Mouse (Mus musculus) liver, adult 2 months (tissue): ENCODE measurements around the gene Bmp2k. TPM values are rescaled to one million over a fixed set of nuclear protein-coding genes. Genes with fewer than 3 reads are reported as not detected.

ENCODE experiments used
- DNase-seq: peaks from one replicate; pipeline ENCODE4 v3.0.0-alpha.2; 2011; ENCODE audit warnings: low read depth, low spot score; ENCODE audit errors: extremely low read depth
- H3K27ac ChIP-seq: fragments of 200-500 bp; replicated peaks from 2 replicates; pipeline ENCODE4 v1.5.1; 2012; ENCODE audit warnings: low read depth, mild to moderate bottlenecking, control low read depth, inconsistent platforms, low read length; ENCODE audit not compliant: insufficient read depth
- H3K27me3 ChIP-seq: fragments of 200-500 bp; 2 replicates; pipeline ENCODE4 v1.6.1; 2012; ENCODE audit warnings: mild to moderate bottlenecking, moderate library complexity, low read length, inconsistent platforms; ENCODE audit not compliant: control insufficient read depth, insufficient read depth
- H3K36me3 ChIP-seq: fragments of 200-500 bp; 2 replicates; pipeline ENCODE4 v1.6.1; 2012; ENCODE audit warnings: low read length, inconsistent platforms; ENCODE audit not compliant: control insufficient read depth, insufficient read depth
- H3K4me1 ChIP-seq: fragments of 200-500 bp; 2 replicates; pipeline ENCODE4 v1.6.1; 2011; ENCODE audit warnings: low read length; ENCODE audit not compliant: control insufficient read depth, insufficient read depth
- H3K4me3 ChIP-seq: fragments of 200-500 bp; 2 replicates; pipeline ENCODE4 v1.5.1; 2011; ENCODE audit warnings: low read depth, mild to moderate bottlenecking, control low read depth, low read length, moderate library complexity; ENCODE audit not compliant: insufficient read depth
- H3K79me2 ChIP-seq: fragments of 200-500 bp; 2 replicates; pipeline ENCODE4 v1.6.1; 2012; ENCODE audit warnings: inconsistent platforms, mild to moderate bottlenecking, low read length, moderate library complexity; ENCODE audit not compliant: control insufficient read depth, insufficient read depth
- H3K9ac ChIP-seq: fragments of 200-500 bp; 2 replicates; pipeline ENCODE4 v1.6.1; 2012; ENCODE audit warnings: low read depth, mild to moderate bottlenecking, control low read depth, inconsistent platforms, low read length
- CTCF ChIP-seq: fragments of 200-500 bp; IDR thresholded peaks from 2 replicates; pipeline ENCODE4 v1.5.1; 2011; ENCODE audit warnings: low read depth, low read length, control low read depth
- POLR2A ChIP-seq: fragments of 200-500 bp; IDR thresholded peaks from 2 replicates; pipeline ENCODE4 v1.6.1; 2011; ENCODE audit warnings: low read length, control low read depth; ENCODE audit not compliant: insufficient read depth; ENCODE audit errors: extremely low read depth
- WGBS: fragments of 180-500 bp; shearing (Covaris S2); methylation state at CpG from one replicate; pipeline ENCODE4 v1.1.7; 2018; 5-methylcytosine and 5-hydroxymethylcytosine counted together
- polyA plus RNA-seq: library from polyadenylated mRNA; depleted of rRNA; stranded (reverse); fragments of >200 nt; gene quantifications from 2 replicates; pipeline ENCODE4 v1.2.3, GENCODE M21; 2012
- total RNA-seq: library from RNA; depleted of rRNA; stranded (reverse); fragments of >200 nt; gene quantifications from 2 replicates; pipeline ENCODE4 v1.2.3, GENCODE M21; 2014

Gene Bmp2k
- total and polyA plus RNA-seq, 2 experiments, result 2.9 to 7.1 TPM

- TF ChIP-seq CTCF (no peak), POLR2A (no peak)
- no peak overlapping the region for H3K27ac ChIP-seq
- H3K4me1 ChIP-seq, result no peaks in the 10 kb centered on the region; the same call in 1 of the 2 replicates
- no peaks in the 10 kb centered on the region for H3K79me2 ChIP-seq
- H3K36me3 ChIP-seq, result no peaks in the 10 kb centered on the region
- H3K27me3 ChIP-seq, result no peaks in the 10 kb centered on the region; the same call in 1 of the 2 replicates
- DNase-seq, result no peak
- H3K9ac ChIP-seq, result no peak overlapping the region
- H3K4me3 ChIP-seq, result no peak overlapping the region
- WGBS, result 91% methylated on average over 3 of the region's 3 CpGs
Observed at GRCm38 (mm10) chr5:96976150-96976549, 21.3 kb upstream of the Bmp2k start.

GRCm38 (mm10) chr5:96979296-96980007 lies 18.0 kb upstream of the Bmp2k start:
- H3K27ac ChIP-seq, result no peak overlapping the region
- TF ChIP-seq CTCF, result no peak
- no peak for TF ChIP-seq POLR2A
- WGBS, result 30% methylated on average over 13 of the region's 13 CpGs
- H3K9ac ChIP-seq, result no peak overlapping the region
- H3K36me3 ChIP-seq, result no peaks in the 10 kb centered on the region
- H3K4me1 ChIP-seq, result peaks cover 2% of the 10 kb centered on the region; the same call in 1 of the 2 replicates
- H3K27me3 ChIP-seq, result no peaks in the 10 kb centered on the region; the same call in 1 of the 2 replicates
- H3K79me2 ChIP-seq, result no peaks in the 10 kb centered on the region
- H3K4me3 ChIP-seq, result no peak overlapping the region
- no peak for DNase-seq

DNA sequence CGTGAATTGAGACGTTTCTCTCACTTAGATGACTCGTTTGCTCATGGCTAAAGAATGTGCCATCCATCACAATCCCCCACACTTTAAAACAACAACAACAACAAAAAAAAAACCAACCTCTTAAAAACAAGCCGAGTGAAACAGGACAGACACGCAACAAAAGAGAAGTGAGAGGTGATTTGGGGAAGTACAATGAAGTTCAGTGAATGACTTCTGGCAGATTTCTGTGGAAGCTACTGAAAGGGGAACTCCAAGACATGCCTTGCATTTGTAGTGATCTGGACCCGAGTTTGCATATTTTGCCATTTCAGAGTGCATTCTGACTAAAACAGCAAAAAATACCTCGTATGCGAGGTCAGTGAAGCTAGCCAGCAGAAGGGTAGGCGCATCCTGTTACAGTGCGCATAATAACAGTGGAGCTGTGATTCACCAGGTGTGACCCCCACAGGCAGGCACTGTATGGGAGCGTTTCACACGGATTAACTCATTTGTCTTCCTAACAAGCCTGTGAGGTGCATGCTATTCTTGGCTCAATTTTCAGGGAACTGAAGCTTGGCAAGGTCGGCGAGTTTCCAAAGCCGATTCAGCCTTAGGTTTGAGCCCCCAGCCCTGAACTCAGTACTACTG lies 17.4 kb upstream of the Bmp2k start:
- 42% methylated on average over 15 of the region's 15 CpGs for WGBS
- H3K27ac ChIP-seq, result no peak overlapping the region

GRCm38 (mm10) chr5:96981987-96982386 lies 15.5 kb upstream of the Bmp2k start:
- Histone ChIP-seq H3K4me3 (no peak overlapping the region), H3K9ac (no peak overlapping the region), H3K4me1 (peaks cover 2% of the 10 kb centered on the region; the same call in 1 of the 2 replicates), H3K27ac (no peak overlapping the region), H3K36me3 (no peaks in the 10 kb centered on the region), H3K79me2 (no peaks in the 10 kb centered on the region), H3K27me3 (no peaks in the 10 kb centered on the region; the same call in 1 of the 2 replicates)
- TF ChIP-seq CTCF (no peak), POLR2A (no peak)
- DNase-seq, result no peak
- WGBS, result 15% methylated on average over 3 of the region's 3 CpGs

More for the DNA sequence above, 17.4 kb upstream of the Bmp2k start:
- no peak overlapping the region for H3K4me3 ChIP-seq
- H3K4me1 ChIP-seq, result peaks cover 2% of the 10 kb centered on the region; the same call in 1 of the 2 replicates
- H3K36me3 ChIP-seq, result no peaks in the 10 kb centered on the region
- no peaks in the 10 kb centered on the region for H3K79me2 ChIP-seq
- no peaks in the 10 kb centered on the region; the same call in 1 of the 2 replicates for H3K27me3 ChIP-seq
- DNase-seq, result peak; percentile 51
- H3K9ac ChIP-seq, result no peak overlapping the region
- TF ChIP-seq CTCF, result no peak
- no peak for TF ChIP-seq POLR2A

- Histone ChIP-seq H3K79me2 (no peaks in the 10 kb centered on the region), H3K36me3 (no peaks in the 10 kb centered on the region), H3K4me3 (no peak overlapping the region), H3K9ac (peak overlapping the region; percentile 2; the same call in 1 of the 2 replicates), H3K27ac (0 out of 2 replicates have a peak overlapping the region, but pooled peaks have one; percentile 4), H3K27me3 (no peaks in the 10 kb centered on the region; the same call in 1 of the 2 replicates), H3K4me1 (peaks cover 2% of the 10 kb centered on the region; the same call in 1 of the 2 replicates)
- TF ChIP-seq POLR2A, result no peak
- no peak for TF ChIP-seq CTCF
- no peak for DNase-seq
- WGBS, result 68% methylated on average over 7 of the region's 7 CpGs
Observed at GRCm38 (mm10) chr5:96983142-96983541, 14.3 kb upstream of the Bmp2k start.
